9 mouse cellular contexts compared by ENCODE assay signal in the genomic region with DNA sequence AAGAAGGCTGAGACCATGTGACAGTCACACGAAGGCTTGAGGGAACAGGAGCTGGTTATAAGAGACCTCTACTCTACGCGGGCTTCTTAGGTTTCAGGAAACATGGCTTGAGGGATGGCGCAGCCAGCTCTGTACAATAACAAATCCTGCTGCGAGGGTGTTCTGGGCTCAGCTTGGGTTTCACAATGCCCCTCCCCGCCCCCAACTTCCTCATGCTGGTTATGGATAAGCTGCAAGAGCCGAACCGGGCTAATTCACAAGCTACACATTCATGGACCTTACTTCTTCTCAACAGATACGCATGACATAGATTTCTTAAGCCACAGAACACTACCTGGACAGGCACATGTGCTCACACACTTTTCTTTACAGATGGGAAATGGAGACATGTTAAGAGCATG.
DNase-seq lines count a peak whose midpoint lies in the region; ATAC-seq lines count a peak whose summit lies in the region.
"Had no signal": no experiment of that assay in that cellular context is flagged by ENCODE, and none has a peak within 500 bp of the region (broad histone marks: within the 10 kb centered on the region; RNA-seq: fewer than 3 reads in every experiment).

No protein-coding gene starts in this region.

- no peak overlapping the region for H3K27ac ChIP-seq in kidney, embryonic 15.5 days
- H3K27ac ChIP-seq in embryonic facial prominence, embryonic 11.5 days (replicated peaks; ENCODE audit: low read depth, low read length) = no peak overlapping the region
- H3K27ac ChIP-seq: heart, embryonic 13.5 days; neural tube, embryonic 12.5 days had no signal

- 24% methylated on average over 9 of the region's 9 CpGs for WGBS in kidney, embryonic 15.5 days
- 26% methylated on average over 9 of the region's 9 CpGs for WGBS in embryonic facial prominence, embryonic 11.5 days

- no peaks in the 10 kb centered on the region for H3K9me3 ChIP-seq in kidney, embryonic 15.5 days (replicated peaks)
- H3K9me3 ChIP-seq in embryonic facial prominence, embryonic 11.5 days (replicated peaks; ENCODE audit: control insufficient read depth, low read length) = no peaks in the 10 kb centered on the region
- H3K9me3 ChIP-seq: heart, embryonic 13.5 days; neural tube, embryonic 12.5 days had no signal

- H3K9ac ChIP-seq in kidney, embryonic 15.5 days = no peak overlapping the region
- H3K9ac ChIP-seq in embryonic facial prominence, embryonic 11.5 days (replicated peaks; ENCODE audit: low read length) = no peak overlapping the region
- H3K9ac ChIP-seq: heart, embryonic 13.5 days; neural tube, embryonic 12.5 days had no signal

- no peak for DNase-seq in kidney, adult 11 months
- peak; percentile 78 for DNase-seq in embryonic facial prominence, embryonic 11.5 days (ENCODE audit: low spot score)
- DNase-seq in kidney, postnatal 4 days = peak; percentile 29 to 35
- no peak for DNase-seq in cerebellum, adult 11 months
- DNase-seq in cerebellum, adult 18-20 months = no peak

- 0 out of 2 replicates have a peak, but pooled peaks cover 3% of the 10 kb centered on the region for H3K27me3 ChIP-seq in kidney, embryonic 15.5 days
- H3K27me3 ChIP-seq in embryonic facial prominence, embryonic 11.5 days (ENCODE audit: control insufficient read depth, insufficient read depth, low read length) = no peaks in the 10 kb centered on the region
- H3K27me3 ChIP-seq: neural tube, embryonic 12.5 days had no signal

- H3K4me2 ChIP-seq in kidney, embryonic 15.5 days = no peak overlapping the region; the same call in 1 of the 2 replicates
- H3K4me2 ChIP-seq in embryonic facial prominence, embryonic 11.5 days (ENCODE audit: low read depth, low read length) = no peak overlapping the region
- H3K4me2 ChIP-seq: heart, embryonic 13.5 days; neural tube, embryonic 12.5 days had no signal

- no peak overlapping the region for H3K4me3 ChIP-seq in kidney, embryonic 15.5 days (replicated peaks)
- H3K4me3 ChIP-seq in embryonic facial prominence, embryonic 11.5 days (ENCODE audit: low read depth, low read length) = no peak overlapping the region
- H3K4me3 ChIP-seq: heart, embryonic 13.5 days; neural tube, embryonic 12.5 days had no signal

- H3K4me1 ChIP-seq in kidney, embryonic 15.5 days = peaks cover 28% of the 10 kb centered on the region
- H3K4me1 ChIP-seq in embryonic facial prominence, embryonic 11.5 days (ENCODE audit: control insufficient read depth, insufficient read depth, low read length) = no peaks in the 10 kb centered on the region

- ATAC-seq in kidney, embryonic 15.5 days (replicated peaks; ENCODE audit: low FRiP score) = peak; percentile 66
- peak; percentile 72 for ATAC-seq in embryonic facial prominence, embryonic 11.5 days (replicated peaks; ENCODE audit: insufficient number of reproducible peaks, low FRiP score, low TSS enrichment, low read depth)
- peak; percentile 71 for ATAC-seq in megakaryocyte progenitor cell, adult 5-6 weeks (replicated peaks; ENCODE audit: poor library complexity)

- no peaks in the 10 kb centered on the region for H3K36me3 ChIP-seq in kidney, embryonic 15.5 days
- no peaks in the 10 kb centered on the region for H3K36me3 ChIP-seq in embryonic facial prominence, embryonic 11.5 days (replicated peaks; ENCODE audit: control insufficient read depth, insufficient read depth, low read depth, low read length)
- H3K36me3 ChIP-seq: heart, embryonic 13.5 days; neural tube, embryonic 12.5 days had no signal

Comparison
In these comparisons a context has a peak if more than half of its experiments do, and no peak if none do; other contexts are left out.
1. DNase-seq: peak in embryonic facial prominence, embryonic 11.5 days (single experiment) and kidney, postnatal 4 days (2 of 2); none in kidney, adult 11 months (single experiment), cerebellum, adult 11 months (single experiment) and cerebellum, adult 18-20 months (0 of 2).
2. Peak in every context shown above with its lines, with median percentiles within 50 percentile points of each other: ATAC-seq.